Mouse (Mus musculus): ENCODE data around the gene Eif4g3.

GRCm38 (mm10) chr4:138223623-138224022 is 230.8 kb downstream of the Eif4g3 start:
- no peak for TF ChIP-seq CTCF (IDR thresholded peaks at IDR 0.05; ENCODE audit: borderline replicate concordance, control insufficient read depth, extremely low read depth, insufficient read depth, low read length, poor library complexity)
- no peak for TF ChIP-seq POLR2A (IDR thresholded peaks at IDR 0.05; ENCODE audit: control insufficient read depth, extremely low read depth, insufficient read depth, low read length, poor library complexity)

Measured in thymus, adult 2 months (tissue).